Mouse (Mus musculus) adrenal gland, postnatal 10 days (tissue): Measurements from ENCODE around the gene Mamdc4. TPM values are rescaled to one million over a fixed set of nuclear protein-coding genes. Genes with fewer than 3 reads are reported as not detected.

ENCODE experiments used
- DNase-seq: peaks from one replicate; pipeline ENCODE4 v3.0.0; 2021; ENCODE audit warnings: mixed read lengths
- long read RNA-seq, 2 experiments: library from polyadenylated mRNA; stranded (forward); transcript quantifications; one replicate each; pipeline ENCODE4 v2.0.0; 2021
- total RNA-seq, 2 experiments: library from RNA; stranded (reverse); gene quantifications; 2 replicates each; pipeline ENCODE4 v1.2.3; 2021

The Mamdc4 gene
- 1 to 10 TPM; 1.6 to 6.3 TPM for total RNA-seq
- long read RNA-seq, experiment 1, result 0 reads
- long read RNA-seq, experiment 2, result 0 reads

DNA sequence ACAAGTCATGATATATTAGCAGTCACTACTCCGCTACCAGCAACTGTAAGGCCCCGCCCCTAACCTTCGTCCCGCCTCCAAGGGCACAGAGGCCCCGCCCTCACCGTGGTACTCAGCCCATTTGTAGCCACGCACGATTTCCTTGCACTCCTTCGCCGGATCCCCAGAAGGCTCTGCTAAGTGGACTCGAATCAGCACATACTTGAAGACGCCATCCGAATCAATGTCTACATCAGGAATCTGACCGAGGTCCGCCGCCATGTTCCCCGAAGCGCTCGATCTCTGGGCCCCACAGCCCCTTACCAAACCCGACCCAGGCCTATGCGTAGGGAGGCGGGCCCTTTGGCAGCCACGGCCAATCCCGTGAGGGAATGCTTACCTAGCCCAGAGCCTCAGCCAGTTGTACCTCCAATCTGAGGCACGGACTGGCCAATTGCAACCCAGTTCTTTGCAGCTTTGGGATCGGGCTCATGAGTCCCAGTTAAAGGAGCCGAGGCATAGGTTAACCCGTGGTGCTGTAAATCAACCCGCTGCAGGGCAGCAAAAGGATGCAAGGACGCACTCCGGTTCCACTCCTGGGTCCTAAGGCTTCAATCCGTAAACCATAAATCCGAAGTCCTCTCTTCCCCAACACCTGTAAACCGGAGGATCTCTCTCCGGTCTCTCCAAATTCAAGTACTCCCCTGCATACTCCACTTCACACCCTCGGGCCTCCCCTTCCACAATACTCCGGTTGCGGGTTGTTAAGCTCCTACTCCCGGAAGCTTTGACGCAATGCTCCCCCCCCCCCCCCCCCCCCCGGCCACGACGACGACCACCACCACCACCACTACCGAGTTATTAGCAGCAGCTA, at the start of gene Mamdc4, which contains the start of gene Phpt1:
Mamdc4 (minus strand) TSS at position 267 of the 853 bp plus-strand sequence.
Phpt1 (minus strand) TSS at position 646 of the 853 bp plus-strand sequence.
- DNase-seq, result peak; percentile 97

DNA sequence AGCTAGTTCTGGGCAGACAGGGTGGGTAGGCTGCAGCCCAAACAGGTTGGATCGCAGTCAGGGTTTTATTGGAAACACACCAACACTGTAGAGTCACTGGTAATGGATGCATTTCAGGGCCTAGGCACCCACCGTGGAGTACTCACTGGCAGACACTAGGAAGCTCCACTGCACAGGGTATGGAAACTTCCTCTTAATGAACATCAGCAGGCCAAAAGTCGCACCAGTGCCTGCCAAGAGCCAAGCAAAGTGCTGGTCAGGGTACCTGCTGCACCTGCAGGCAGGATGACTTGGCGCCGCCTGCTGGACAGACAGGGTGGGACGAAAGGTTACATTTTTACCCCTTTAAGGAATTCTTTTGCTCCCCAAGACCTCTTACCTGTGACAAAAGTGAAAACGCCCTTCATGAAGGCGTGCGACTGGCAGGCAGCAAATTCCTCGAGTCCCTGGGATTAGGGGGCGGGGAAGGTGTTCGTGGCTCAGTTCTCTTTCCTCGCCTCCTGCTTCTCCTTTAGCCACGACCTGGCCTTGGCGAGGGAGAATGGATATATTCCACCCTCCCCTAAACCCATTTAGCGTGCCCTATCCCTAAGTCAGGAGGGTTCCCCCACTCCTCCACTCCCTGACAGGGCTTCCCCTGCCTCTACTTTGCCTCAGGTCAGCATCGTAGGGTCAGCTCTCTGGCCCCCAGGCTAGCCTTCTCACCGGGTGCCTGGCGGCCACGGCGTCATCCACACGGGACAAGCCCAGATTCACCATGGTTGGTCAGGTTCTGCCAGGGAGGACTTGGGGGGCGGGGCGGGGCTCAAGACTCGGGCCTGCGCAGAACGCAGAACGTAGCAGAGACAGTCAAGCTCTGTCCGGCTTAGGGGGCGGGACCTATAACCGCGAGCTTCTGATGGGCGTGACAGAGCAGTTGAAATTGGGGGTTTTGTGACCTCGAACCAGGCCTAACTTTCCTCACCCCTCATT, 46.9 kb upstream of the Mamdc4 start, which contains the start of gene Tmem141:
Tmem141 (minus strand) TSS at position 777 of the 972 bp plus-strand sequence.
- peak; percentile 96 for DNase-seq

DNA sequence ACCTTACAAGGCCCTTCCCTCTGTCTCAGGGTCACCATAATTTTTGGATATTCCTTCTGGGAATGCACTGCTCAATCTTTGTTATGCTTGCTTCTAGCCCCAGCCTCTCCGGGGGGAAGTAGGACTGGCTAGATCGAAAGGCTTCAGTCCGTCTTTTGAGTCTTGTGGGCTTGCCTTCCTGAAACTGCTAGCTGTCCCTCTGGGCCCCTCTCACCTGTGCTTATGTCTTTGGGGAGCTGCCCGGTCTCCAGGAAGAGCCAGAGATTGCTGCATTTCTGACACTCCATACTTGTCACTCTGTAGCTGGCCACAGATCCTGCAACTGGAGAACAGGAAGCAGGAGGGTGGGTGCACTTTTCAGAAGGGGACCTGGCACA, 46.2 kb upstream of the Mamdc4 start:
- no peak for DNase-seq

DNA sequence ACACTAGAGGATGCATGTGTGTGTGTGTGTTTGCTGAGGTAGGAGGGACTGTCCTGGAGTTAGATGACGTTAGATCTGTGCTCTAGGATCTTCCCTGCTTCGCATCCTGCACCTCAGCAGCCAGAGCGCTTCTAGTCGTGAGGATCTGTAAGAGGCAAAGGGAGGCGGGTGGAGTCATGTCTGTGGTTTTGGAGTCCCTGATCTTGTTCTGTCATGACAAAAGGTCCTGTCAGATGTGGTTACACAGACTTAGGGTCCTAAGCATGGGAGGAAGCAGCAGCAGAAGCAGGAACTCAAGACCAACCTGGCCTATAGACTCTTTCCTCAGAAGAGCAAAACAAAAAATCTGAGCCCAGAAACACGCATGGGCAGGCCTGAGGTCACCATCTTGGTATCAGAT, 45.7 kb upstream of the Mamdc4 start:
- no peak for DNase-seq

DNA sequence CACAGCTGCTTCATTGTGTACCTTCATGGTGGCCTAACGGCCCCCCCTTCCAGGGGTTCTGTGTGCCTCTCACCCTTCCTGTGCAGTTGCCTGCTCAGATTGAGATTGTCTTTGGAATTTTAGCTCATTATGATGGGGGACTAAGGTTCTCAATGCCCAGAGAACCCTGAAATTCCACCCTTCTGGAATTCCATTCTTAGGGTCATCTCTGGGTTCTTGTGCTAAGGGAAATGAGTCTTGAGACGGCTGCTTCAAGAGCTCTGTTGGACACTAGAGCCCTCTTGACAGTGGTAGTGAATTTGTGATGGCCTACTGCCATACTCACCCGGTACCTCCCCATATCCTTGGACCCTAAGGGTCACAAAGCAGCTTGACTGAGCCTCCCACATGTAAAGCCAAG, 42.9 kb upstream of the Mamdc4 start, which contains the start of gene Ccdc183:
Ccdc183 (minus strand) TSS at position 101 of the 400 bp plus-strand sequence.
- DNase-seq, result no peak

DNA sequence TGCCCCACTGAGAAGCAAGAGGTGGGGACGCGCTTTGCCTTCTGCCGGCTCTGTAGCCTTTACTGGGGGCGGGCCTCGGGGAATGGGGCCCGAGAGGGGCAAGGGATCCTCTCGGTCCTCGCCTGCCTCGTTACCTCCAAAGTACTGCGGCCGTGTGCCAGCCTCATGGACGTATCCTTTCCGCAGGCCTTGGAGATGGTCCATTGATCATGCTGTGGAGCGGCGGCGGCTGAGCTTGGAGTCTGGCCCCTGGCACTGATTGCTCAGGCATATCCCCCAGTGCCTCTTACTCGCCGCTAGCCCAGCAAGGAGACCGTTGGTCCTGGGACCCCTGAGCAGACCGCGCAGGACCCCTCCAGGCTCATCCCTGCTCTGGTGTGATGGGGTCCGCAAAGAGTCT, 41.8 kb upstream of the Mamdc4 start:
- no peak for DNase-seq

DNA sequence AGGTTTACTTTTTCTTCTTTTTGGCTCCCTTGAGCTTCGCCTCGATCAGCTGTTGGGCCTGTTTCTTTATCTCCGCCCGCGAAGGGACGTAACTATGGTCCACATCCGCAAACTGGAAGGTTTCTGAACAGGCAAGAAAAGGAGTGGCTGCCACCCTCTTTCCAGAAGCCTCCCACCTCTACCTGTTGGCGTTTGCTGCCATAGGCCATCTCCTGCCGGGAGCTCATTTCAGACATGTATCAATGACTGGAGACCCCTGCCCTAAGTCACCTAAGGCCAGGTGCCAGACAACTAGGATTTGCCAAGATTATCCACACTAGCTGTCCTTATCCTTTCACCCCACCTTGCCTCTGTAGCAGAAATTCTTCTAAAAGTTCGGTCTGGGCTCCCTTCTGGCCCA, 34.0 kb upstream of the Mamdc4 start:
- no peak for DNase-seq

DNA sequence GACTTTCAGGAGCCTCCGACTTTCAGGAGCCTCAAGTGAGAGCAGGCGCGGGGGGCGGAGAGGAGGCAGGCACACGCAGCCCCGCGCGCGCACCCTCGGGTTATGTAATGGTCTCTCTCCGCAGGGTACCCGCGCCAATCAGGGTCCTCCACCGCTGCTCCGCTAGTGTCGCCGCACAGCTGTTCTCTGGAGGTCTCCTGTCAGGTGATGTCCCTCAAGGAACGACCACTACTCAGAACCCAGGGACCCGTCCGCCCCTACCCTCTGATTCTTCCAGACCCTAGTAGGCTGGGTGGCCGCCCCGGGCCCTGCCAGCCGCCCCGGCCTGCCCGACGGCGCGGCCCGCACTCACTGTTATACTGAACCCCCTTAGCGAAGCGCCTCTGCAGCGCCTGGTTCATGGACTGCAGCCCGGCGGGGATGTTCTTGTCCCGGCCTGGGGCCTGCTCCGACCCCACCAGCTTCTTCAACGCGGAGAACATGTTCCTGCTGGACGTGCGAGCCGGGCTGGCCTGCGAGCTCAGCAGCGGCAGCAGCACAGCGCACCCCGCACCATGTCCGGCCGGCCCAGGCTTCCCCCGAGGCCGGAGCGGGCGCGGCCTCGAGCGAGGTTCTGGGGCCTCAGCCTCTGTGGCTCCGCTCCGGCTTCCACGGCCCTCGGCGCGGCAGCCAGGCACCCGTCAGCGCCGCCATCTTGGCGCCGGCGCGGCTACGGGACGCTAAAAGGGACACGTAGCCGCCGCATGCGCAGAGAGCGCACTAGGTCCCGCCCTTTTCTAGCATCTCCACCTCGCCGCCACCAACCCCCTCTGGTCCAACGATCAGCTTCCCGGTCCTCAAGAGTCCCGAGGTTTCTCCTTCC, 33.3 kb upstream of the Mamdc4 start, which contains the start of gene Rabl6:
Rabl6 (minus strand) TSS at position 761 of the 862 bp plus-strand sequence.
- peak; percentile 93 for DNase-seq

DNA sequence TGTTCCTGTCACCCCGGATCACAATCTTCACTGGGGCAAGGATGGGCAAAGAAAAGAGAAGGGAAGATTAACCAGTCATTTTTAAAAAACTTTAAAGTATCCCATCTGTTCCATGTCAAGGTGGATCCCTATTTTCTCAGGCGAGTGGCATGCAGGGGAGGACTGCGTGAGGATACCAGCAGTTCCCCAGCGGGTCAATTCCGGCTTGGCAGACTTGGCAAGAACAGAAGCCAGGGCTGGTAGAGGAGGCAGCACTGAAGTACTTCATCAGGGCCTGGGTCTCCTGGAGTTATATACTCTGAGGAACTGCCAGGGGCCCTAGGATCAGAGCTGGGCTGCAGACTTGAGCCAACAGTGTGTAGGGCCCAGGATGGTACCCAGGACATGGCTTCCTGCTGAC, 27.9 kb upstream of the Mamdc4 start:
- DNase-seq, result no peak

DNA sequence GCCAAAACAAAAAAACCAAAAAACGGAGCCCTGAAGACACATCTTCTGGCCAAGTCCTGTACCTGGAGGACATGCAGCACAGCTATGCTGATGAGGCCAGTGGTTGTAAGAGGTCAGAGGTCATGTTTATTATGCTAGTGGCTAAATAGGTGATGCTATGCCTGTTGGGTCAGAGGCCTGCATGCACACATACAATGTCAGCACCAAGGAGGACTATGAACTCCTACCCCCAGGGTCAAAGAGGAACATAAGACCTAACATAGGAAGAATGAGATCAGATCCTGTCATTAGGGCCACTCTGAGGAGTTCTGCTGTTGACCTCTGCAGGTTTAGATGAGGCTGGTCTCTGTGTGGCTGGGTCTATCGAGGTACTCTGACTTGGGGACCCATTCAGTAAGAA, 25.4 kb upstream of the Mamdc4 start:
- DNase-seq, result no peak

DNA sequence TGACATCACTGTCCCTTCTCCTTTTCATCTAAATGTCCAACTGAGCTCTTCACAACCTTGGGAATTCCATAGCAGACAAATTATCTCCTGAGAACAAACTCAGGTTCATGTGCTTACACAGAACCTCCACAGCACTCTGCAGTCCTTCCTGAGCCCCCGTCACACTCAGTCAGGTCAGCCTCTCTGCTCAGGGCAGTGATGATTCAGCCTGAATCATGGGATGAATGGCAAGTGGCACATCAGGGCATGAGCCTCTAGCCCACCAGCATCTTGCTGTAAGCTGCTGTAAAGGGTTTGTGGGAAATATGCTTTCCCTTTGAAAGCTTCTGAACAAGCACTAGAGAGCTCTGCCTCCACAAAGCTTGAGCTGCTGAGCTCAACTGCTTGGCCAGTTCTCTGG, 24.1 kb upstream of the Mamdc4 start:
- DNase-seq, result no peak

DNA sequence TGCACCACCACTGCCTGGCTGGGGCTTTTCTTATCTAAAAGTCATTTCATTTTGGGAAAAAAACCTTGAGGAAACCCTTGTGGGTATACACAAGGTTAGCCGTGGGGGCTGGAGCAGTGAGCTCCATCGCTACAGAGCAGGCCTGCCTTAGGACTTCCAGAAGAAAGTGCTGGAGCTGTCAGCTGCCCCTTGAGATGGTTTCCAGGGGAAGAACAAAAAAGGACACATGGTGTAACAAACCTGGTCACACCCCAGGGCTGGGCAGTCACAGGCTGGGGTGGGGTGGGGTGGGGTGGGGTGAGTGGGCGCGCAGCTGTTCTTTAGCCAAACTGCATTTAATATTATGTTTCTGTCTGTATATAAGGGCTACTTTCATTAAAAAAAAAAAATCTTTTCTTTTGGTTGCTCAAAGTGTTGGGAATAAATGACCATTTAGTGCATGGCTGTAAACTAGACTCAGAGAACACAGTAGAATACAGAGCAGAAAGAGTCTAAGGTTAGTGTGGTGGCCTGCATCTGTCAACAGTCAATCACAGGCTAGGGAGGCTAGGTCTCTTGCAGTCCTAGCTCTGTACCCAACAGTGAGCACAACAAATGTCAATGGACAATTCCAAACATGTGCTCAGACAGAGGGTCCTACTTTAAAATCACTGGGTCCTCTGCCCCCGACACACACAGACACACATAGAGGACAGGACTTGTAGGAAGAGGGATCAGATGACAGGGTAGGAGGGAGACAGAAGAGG, 22.3 kb upstream of the Mamdc4 start:
- DNase-seq, result no peak

DNA sequence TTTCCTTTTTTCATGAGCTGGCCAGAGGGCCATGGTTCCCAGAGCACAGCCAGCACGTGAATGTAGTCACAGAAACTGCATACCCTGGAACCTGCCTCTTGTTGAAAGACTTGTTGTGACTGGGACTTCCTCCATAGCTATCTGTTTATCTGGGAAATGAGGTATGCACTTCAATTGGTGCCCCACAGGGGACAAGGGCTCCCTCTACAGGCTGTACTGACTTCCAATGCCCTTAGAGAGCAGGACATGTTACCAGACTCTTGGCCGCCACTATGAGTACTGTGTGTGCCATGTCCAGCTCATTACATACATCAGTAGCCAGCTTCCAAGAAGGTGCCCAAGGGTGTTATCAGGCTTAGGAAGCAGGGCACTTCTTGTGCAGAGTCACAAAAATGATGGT, 17.2 kb upstream of the Mamdc4 start:
- DNase-seq, result peak; percentile 50

DNA sequence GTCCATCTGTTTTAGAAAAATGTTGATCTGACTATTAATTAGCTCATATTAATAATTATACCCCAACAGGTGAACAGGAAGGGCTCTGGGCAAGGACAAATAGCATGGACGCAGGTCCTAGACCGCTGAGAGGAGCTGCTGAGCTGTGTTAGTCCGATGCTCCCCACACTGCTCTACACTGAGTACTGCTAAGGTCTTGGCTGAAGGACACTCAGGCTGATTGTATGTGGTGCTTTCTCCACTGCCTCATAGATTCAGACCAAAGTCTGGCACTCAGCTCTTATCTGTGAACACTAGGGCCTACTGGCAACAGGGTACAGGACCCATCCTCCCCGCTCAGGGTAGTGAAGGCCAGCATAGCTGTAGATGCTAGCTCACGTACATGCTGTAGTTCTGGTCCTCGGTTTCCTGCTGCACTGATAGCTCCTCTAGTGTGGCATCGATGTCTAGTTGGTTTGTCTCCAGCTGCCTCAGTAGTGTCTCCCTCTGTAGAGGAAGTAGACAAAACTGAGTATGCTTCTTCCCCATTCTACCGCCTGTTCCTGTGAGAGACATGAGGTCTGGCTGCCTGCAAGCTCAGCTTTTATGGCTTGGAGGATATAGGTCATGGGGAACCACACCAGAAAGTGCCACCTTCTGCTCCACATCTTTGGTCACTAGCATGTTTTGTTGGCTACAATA, 13.7 kb upstream of the Mamdc4 start:
- DNase-seq, result no peak

DNA sequence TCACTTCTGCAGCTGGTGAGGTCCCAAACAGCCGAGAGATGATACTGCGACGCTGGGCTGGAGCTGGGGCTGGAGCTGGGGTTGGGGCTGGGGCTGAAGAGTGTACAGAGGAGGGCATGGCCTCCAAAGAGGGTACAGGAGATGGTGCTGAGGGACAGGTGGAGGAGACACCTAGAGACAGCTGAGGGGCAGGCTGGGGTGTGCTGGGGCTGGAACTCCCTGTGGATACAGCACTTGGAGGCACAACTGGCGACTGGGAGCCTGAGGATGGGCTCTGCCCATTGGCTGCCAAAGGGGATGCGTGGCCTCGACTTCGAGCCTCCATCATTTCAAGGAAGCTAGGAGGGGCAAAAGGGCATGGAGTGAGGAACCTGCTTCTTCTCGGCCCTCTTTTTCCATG, 12.6 kb upstream of the Mamdc4 start:
- no peak for DNase-seq

DNA sequence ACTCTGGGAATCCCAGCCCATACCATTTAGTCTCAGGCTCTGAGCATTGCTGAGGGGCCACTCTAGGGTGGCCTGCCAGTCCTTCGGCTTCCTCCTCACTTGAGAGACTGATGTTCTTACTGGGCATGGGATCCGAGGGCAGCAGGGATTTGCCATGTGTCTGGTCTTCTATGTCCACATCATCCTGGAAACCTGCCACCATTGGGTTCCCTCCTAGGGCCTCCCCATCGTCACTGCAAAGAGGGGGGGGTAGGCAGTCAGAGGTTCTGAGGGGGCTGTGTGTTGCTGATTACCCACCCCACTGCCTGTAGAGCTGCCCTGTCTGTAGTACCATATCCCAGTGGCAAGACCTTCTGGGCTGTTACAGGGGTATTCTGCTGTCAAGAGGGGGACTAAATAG, 11.0 kb upstream of the Mamdc4 start:
- DNase-seq, result peak; percentile 14

DNA sequence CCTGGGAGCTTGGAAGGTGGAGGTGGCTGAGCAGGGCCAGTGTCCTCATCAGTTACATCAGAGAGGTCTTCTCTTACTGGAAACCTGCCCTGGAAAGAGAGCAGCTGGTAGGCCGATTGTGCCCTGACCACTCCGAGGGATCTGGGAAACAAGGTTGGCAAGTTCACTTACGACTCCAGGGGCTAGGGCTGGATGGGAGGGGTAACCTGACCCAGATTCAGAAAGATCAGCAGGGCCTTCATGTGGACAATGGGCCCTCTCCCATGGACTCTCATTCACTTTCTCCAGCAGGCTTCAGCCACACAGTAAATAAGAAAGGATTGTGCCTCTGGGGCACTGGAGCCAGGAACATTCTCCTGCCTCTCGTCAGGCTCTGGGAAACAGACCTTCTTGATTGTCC, 10.2 kb upstream of the Mamdc4 start:
- no peak for DNase-seq

DNA sequence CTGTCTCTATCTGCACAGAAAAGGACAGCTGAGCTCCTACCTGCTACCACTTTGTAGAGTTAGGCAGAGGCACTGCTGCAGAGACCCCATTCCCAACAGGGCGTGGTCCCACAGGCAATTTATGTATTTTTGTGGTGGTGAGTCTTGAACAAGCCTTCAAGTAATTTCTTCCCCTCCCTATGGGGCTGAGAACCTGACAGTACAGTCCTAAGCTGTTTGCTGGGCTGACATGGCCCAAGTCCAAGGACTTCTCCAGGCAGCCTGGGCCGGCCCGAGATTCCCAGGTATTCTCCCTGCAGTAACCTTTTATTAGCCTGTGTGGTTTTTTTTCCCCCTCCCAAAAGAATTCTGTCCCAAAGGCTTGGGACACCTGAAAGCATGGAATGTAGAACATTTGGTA, 9.5 kb upstream of the Mamdc4 start:
- DNase-seq, result peak; percentile 27

DNA sequence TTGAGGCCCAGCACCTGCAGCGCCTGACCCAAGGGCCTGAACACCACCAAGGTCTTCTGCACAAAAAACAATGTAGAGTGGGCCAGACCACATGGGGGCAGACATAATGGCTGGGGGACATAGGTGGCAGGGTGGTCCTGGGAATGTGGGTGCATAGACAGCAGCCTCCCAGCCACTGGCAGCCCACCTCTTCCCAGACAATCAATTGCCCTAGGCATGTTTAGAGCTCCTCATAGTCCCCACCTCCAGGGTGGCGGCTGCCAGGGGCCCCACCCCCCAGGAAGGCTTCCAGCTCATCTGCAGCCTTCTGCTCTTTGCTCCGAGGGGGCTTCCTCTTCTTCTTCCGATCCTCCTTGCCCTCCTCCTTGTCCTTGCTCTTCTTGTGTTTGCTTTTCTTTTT, 8.9 kb upstream of the Mamdc4 start:
- DNase-seq, result peak; percentile 22

DNA sequence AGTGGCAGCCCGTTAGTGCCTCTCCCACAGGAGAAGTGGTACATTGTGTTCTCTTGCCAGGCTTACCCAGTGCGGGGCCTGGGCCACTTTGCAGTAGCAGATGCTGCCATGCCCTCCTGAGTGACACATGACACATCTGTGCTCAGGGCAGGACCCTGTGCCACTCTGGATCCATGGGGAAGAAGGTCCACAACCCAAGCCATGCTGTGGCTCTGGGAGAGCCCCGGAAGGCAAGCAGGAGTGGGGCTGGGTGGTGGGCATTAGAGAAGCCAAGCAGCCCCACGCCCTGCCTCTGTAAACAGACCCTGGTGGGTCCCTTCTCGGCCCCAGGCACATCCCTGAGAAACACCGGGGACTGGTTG, 8.5 kb upstream of the Mamdc4 start:
- peak; percentile 24 for DNase-seq
